Mouse (Mus musculus) erythroid progenitor cell, adult 5-6 weeks (primary cell): ENCODE results near the gene Grm2. TPM values are rescaled to one million over a fixed set of nuclear protein-coding genes. Genes with fewer than 3 reads are reported as not detected.
A peak's percentile ranks its signal among the peaks of the same experiment; 100 is the strongest.

ENCODE experiments used
- ATAC-seq: replicated peaks from 2 replicates; pipeline ENCODE4 v1.8.0; 2016; ENCODE audit warnings: moderate number of reproducible peaks, mild to moderate bottlenecking, moderate TSS enrichment, inconsistent platforms; ENCODE audit not compliant: poor library complexity, low FRiP score, severe bottlenecking
- total RNA-seq, 2 experiments: library from RNA; stranded (forward) in 1 of 2; stranded (reverse) in 1 of 2; fragments of 150-400 nt in 1 of 2; fragments of 186-747, 209-891 nt in 1 of 2; gene quantifications; 2 replicates each; pipeline versions ENCODE4 v1.2.3 to v1.2.4; 2015 to 2017; ENCODE audit warnings: low replicate concordance in 2 of 2

Gene Grm2
- total RNA-seq (2015; ENCODE audit: low replicate concordance) (not detected in 2 replicates), total RNA-seq (2017; ENCODE audit: low replicate concordance) (not detected in 2 replicates)

DNA sequence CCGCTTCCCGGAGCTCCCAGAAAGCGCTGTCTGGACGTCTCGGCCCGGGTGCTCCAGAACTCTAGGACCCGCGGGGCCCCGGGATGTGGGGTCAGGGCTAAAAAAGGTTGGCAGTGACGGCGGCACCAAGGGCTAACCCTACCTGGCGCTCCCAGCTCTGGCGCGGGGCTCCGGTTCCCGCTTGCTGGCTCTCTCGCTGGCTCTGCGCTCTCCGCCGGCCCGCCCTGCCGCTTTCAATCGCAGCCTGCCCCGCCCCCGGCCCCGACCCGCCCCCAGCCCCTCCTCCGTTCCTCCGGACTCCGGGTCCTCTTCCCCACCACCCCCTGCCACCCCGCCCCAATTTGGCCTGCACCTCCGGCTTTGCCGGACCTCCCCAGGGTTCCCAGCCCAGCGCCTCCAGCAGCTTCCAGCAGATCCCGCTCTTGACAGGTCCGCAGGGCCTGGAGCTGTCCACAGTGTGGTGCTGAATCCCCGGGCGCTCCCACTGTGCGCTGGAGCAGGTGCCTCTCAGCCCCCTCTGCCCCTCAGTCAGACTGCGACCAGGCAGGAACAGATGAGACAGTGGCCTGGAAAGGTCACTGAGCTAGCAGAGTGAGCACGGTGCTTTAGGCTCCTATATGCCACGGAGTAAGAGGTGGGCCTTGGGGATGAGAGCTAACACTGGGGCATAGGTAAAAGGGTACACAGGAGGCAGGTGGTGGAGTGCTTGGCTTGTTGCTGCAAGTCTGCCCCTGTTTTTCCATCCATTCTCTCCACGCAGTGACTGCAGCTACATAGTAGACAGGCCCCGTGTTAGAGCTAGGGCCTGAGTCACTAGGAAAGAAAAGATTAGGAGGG is at the start of gene Grm2:
TSS of gene Grm2 (minus strand) at position 199 of the 837 bp plus-strand sequence.
- no peak for ATAC-seq

- no peak for ATAC-seq
These were observed 37.1 kb upstream of the Grm2 start for GRCm38 (mm10) chr9:106692973-106693481.

- ATAC-seq = no peak
These were observed 33.0 kb upstream of the Grm2 start for GRCm38 (mm10) chr9:106688834-106689233.

GRCm38 (mm10) chr9:106686983-106687650 is 31.2 kb upstream of the Grm2 start:
- ATAC-seq = 0 out of 2 replicates have a peak, but pooled peaks have one; percentile 36

DNA sequence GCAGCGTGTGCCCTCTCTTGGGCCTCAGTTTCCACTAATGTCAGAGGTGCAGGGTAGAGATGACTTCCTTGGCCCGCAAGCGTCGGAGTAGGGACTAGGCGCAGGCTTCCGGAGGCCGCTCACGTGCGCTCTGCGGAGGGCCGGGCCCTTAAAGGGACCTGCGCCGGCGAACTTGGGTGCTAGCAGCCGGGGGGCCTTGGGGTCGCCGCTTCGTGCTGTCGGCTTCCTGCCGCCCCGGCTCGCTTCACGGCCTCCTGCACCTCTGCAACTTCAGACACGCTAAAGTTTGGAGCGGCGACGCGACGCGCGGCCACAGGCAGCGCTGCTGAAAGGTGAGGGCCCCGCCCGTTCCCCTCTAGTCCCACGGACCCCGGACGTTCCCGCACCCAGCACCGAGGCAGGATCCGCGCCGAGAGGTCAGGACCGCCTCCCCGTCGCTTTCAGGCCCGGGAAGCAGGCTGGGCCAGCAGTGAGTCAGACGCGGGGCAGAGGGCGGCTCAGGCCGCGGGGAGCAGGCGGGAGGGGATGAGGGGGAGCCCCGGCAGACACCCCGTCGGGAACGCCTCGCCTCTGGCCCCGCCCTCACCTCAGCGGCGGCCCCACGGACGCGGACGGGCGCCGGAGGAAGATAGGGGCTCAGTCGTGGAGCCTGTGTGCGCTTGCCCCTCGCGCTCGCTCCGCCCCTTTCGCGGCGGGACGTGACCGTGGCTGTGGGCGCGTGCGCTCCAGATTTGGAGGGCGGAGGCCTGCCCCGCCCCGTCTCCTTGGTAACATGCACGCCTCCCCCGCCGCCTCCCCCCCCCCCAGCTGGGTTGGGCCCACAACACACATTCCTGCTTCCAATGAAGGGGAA is 29.6 kb upstream of the Grm2 start, which contains the start of gene Tex264:
TSS of gene Tex264 (minus strand) at position 679 of the 853 bp plus-strand sequence.
- ATAC-seq = peak; percentile 71

GRCm38 (mm10) chr9:106684918-106685248 is 29.0 kb upstream of the Grm2 start:
- ATAC-seq = no peak

GRCm38 (mm10) chr9:106684093-106684872 is 28.4 kb upstream of the Grm2 start:
- no peak for ATAC-seq

GRCm38 (mm10) chr9:106681026-106681425 is 25.1 kb upstream of the Grm2 start:
- no peak for ATAC-seq

DNA sequence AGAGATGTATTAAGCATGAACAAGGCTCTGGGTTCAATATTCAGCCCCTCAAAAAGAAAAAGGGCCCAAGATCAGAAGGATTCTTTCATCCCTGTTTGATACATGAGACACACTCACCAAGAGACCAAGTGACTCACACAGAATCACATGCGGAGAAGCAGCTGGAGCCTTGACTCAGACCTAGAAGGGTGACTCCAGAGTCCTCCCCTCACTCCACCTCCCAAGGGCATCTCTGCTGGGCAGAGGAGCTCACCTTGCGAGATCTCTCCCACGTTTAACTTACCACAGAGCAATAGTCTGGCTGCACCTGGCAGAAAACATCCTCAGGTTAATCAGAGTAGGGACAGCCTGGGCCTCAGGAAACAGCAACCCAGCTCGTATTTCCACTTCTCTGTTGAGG is 22.4 kb upstream of the Grm2 start:
- no peak for ATAC-seq

GRCm38 (mm10) chr9:106677702-106678101 is 21.8 kb upstream of the Grm2 start:
- no peak for ATAC-seq

- no peak for ATAC-seq
These were observed 20.7 kb upstream of the Grm2 start for GRCm38 (mm10) chr9:106676571-106676970.

GRCm38 (mm10) chr9:106675965-106676364 is 20.1 kb upstream of the Grm2 start:
- no peak for ATAC-seq

- ATAC-seq = peak; percentile 56; the same call in 1 of the 2 replicates
These were observed 19.6 kb upstream of the Grm2 start for GRCm38 (mm10) chr9:106675480-106675879.

DNA sequence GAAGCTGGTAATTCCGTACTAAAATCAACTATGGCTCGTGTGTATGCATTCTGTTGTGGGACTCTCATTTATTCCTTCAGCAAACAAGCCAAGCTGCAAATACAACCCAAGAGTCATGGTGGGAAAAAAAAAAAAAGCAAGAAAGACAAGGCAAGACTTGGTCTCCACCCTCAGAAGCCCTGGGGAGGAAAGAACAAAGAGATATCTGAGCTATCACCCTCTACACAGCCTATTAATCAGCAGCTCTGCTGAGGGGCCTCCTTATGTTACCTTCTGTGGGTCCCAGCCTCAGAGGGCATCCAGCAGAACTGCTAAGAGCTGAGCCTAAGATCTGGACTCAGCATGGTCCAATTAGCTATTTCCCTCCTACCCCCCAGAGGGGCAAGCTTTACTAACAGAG is 18.0 kb upstream of the Grm2 start:
- no peak for ATAC-seq

DNA sequence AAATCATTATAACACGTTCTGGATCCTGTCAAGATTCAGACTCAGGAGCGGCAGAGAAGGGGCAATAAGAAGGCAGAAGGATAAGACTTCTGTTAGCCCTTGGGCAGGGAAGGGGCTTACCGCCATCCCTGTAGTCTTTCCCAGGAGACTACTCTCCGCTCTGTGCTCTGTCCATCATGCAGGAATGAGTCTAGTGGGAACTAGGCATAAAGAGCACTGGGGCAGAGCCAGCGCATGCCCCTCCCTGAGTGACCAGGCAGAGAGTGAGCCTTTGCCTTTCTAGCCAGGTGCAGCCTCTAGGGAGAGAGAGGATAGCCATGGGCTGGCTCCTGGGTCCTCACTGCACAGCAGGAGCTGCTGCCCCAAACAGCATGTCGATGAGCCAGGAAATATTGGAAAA is 9.0 kb upstream of the Grm2 start:
- no peak for ATAC-seq

GRCm38 (mm10) chr9:106664433-106664832 is 8.6 kb upstream of the Grm2 start:
- no peak for ATAC-seq

GRCm38 (mm10) chr9:106663200-106663599 is 7.3 kb upstream of the Grm2 start:
- no peak for ATAC-seq

DNA sequence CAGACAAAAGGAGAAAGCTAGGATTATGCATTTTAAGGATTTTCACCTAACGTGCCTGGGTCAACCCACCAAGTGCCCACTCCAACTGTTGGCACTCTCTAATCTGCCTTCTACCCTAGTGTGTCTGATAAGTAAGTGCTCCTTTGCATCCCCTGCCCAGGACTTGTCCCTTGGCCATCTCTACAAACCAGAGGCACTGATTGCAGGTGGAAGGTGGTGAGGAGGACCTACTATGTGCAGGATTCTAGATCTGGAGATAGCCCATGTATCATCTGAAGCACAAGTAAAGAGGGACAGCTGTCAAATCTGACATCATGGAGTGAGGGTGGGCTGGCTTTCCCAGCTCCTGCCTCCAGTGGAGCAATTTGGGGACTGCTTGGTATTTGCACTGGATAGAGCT is 4.1 kb upstream of the Grm2 start:
- no peak for ATAC-seq

GRCm38 (mm10) chr9:106659441-106659840 is 3.6 kb upstream of the Grm2 start:
- ATAC-seq = no peak
